Mouse (Mus musculus) embryo, embryonic 11 days (tissue): ENCODE measurements around the gene Cyp1a2.
A peak's percentile ranks its signal among the peaks of the same experiment; 100 is the strongest.

ENCODE experiments used
- DNase-seq: peaks from one replicate; pipeline ENCODE4 v3.0.0-alpha.2; 2015

Gene Cyp1a2

GRCm38 (mm10) chr9:57644944-57645893 lies 38.3 kb downstream of the Cyp1a2 start:
- DNase-seq: peak; percentile 94

DNA sequence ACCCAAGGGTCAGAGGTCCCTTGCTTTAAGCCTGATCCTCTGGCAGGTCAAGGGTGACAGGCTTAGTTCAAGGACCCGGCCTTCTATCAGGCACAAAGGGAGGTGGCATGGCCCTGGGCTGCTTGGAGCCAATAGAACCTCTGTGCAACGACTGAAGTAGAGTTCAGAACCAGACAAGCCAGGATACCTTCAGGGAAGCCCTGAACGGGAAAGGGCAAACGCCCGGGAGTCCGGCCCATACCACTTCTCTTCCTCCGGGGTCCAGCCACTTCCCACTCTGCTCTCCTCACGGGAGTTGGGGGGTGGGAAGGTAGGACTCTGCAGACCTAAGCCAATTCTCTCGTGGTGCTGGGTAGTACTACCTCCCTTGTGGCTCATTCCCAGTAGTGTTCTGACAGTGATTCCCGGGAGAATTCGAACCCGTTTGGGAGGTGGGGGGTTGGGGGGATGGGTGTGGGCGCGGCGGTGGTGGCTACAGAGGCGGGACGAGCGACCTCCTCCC lies 39.0 kb downstream of the Cyp1a2 start:
- DNase-seq: peak; percentile 56

DNA sequence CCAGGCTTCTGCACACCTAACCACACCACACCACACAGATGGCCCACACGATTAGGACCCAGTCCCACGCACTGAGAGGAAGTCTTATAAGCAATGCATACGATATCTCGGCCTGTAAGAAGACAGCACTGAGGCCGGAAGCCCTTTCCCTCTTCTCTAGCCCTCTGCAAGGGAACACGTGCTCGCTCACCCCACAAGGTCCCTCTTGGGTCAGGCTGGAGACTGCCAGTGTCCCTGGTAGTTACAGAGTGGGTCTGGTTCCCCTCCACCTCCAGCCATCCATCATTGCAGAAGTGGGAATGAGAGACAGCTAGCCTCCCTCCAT lies 39.7 kb downstream of the Cyp1a2 start:
- no peak for DNase-seq

DNA sequence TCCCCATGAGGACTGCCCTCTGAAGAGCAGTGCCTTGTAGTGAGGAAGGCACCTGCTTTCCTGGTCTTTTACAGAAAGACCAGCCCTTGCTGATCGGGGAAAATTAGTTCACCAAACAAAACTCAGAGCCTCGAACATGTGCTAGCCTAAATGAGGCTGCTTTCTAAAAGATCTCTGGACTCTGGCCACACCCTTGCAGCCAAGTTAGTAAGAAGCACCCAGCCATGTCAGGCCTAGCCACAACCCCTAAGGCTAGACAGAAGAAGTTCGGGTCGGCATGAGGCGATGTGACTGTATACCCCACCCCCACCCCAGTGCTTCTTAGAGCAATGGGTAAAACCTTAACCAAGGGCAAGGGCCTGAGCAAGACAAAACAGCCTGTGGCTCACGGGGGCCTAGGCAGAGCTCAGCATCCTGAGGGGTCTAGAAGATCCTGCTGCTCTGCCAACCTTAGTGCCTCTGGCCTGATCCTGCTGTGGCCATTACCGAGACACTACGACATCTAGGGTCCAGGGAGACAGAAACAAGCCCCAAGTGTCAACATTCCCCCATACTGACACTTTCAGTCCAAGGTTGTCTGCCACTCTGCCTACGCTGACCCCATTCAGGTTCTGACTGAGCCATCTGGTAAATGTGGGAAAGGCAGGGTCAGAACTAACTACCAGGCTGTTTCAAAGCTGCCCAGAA lies 40.2 kb downstream of the Cyp1a2 start:
- DNase-seq: no peak

DNA sequence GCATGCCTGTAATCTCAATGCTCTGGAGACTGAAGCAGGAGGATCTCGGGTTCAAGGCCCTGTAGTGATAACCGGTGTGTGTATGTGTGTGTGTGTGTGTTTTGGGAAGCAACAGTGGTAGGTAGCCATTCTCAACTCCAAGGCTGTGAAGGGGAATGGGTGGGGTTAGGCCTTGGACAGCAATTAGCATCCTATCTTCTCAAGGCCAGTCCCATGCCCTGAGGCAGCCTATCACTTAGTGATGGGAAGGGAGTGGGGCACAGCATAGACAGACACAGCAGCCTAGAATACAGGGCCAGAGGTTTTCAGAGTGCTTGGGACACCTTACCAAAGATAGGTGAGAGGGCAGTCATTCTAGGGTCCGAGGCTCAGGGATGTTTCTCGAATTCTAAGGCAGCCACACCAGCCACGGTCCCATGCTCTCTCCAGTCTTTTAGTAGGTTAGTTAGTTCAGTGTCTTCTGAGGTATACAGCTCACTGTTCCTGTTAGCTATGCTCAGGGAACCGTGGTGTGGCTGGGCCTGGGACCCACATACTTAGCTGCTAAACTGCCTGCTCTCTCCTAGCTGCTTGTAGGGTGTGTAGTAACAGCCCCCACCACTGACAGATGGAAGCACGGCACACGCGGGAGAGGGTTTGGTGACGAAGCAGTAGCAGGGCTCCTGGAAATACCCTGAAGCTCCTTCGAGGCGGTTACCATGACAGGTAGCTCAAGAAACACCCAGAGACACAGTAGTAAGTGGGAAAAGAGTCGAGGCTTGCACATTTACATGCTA lies 41.5 kb downstream of the Cyp1a2 start:
- no peak for DNase-seq

DNA sequence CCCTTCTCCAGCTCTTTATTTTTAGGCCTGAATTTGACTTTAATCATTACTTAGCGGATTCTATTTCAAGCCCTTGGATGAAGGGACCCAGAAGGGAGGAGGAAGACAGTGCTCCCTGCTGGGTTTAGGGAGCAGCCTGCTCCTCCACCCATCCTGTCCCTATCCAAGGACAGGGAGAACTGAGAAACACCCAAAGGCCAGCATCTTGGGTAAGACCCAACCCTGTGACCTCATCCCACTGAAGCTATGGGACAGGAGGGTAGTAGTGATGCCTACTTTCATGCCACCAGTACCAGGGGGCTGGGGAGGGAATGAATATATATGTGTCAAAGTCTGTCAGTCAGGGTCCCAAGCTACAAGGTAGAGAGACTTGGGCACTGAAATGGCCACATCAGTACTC lies 42.5 kb downstream of the Cyp1a2 start:
- no peak for DNase-seq

- no peak for DNase-seq
Measured at GRCm38 (mm10) chr9:57640384-57640783, 43.1 kb downstream of the Cyp1a2 start.

DNA sequence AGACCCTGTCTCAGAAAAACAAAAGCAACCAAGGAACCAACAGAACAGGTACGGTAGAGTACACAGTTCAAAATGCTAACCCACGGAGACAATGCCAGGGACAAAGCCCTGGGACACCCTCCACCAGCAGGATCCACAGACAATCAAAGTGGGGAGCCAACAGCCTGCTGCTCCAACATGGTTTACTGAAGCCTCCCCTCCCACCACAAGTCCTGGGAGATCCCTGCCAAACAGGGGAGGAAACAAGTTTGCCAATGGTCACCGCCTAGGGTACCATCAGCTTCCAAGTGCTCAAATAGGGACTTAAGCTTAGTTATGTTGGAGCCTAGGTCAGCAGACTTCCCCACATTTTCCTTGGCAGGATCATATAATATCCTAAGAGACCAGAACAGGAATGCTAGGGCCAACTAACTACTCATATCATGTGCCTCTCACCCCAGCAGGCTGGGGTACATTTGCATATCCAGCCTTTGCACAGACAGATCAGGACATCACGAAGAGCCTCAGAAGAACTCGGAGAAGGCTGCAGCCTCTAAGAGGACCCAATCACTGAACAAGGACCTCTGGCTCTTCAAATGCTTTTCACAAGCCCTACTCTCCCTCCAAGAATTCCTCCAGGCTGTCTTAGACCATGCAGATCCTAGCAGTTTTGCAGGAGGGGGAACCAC lies 43.7 kb downstream of the Cyp1a2 start:
- no peak for DNase-seq

GRCm38 (mm10) chr9:57638651-57639459 lies 44.6 kb downstream of the Cyp1a2 start:
- no peak for DNase-seq

DNA sequence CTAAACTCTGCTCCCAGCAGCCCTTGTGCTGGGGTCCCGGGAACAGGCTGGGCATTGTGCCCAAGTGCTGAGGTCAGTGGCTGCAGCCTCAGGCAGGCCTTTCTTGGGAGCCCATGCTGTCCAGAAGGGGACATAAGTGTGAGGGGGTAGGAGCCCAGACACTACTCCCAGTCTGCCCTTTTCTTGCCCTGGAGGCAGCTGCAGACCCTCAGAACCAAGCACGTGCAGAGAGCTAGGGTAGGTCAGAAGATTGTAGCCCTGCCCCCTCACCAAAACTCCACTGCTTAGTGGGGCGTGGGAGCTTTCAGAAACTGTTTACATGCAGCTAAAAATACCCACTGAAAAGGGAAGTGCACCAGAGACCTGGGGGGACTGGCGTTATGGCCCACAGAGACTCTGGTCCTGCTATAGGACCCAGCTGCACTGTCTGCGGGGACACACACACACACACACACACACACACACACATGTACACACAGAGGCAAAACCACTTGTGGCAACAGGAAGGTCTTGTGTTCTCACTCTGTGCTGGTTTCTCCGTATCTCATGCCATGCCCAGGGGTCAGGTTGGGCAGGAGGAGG lies 45.7 kb downstream of the Cyp1a2 start:
- DNase-seq: no peak

DNA sequence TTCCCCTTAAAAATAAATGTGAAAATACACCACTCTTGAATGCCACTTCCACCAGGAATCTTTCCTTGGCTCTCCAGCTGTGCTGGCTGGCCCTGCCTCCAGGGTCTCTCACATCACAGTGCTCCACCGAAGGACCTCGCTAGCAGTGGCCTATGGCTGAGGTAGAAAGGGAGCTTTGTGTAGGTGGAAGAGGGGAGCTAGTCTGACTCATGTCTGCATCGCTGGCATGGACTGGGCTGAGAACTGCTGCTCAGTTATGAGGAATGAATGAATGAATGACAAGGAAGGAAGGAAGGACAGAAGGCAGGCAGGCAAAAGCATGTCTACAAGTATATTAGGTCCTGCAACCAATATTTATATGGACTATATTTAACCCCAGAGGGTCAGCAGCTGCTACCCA lies 46.2 kb downstream of the Cyp1a2 start:
- no peak for DNase-seq

GRCm38 (mm10) chr9:57633481-57634024 lies 50.0 kb downstream of the Cyp1a2 start:
- DNase-seq: no peak

DNA sequence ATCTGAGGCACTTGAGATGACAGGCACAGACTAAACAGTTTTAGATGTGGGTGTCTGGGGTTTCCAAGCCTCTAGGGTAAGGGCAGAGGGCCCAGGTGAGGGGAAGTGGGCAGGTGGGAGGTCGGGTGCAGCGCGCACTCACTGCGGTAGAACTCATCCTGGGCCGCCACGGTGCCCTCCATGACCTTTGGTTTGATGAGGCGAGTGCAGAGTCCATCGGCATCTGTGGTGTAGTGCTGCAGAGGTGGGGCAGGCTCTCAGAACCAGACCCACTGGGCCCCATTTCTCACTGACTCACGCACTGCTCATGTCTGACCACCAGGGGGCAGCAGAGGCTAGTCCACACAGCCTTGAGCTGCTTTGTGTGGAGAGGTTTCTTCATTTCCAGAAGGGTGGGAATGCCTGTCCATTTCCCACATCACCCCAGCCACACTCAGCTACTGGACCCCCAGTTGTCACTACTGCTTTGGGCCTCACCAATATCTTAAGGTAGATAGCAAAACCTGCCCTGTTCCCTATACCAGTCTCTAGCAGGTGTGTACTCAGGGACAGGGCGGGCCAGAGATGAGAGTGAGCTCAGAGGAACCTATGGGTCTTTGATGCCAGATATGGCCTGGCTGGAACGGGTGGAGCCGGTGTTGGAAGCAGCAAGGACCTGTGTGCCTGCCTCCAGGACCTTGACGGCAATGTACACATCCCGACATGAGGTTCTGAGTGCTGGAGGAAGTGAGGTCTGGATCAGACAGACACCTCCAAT lies 54.2 kb downstream of the Cyp1a2 start:
- DNase-seq: peak; percentile 71

GRCm38 (mm10) chr9:57628717-57629116 lies 54.8 kb downstream of the Cyp1a2 start:
- no peak for DNase-seq

- DNase-seq: no peak
Measured at GRCm38 (mm10) chr9:57627892-57628291, 55.6 kb downstream of the Cyp1a2 start.

DNA sequence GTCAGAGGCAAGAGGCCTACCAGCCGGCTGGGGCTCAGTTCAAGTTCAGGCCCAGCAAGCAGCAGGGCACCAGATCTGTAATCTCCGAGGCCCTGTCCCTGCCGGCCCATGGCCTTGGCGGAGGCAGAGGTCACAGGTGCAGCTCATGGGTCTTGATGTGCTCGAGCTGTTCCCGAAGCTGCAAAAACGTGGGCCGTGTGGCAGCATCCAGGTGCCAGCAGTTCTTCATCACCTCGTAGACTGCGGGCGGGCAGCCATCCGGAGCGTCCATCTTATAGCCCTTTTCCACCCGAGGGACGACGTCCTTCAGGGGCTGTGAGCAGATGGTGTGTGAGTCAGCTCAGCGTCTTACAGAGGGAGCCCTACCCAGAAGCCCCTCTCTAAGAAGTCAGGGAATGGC lies 56.3 kb downstream of the Cyp1a2 start:
- no peak for DNase-seq
